Mouse (Mus musculus) liver, embryonic 15.5 days (tissue): ENCODE results near the gene Rpl36a-ps1. TPM values are rescaled to one million over a fixed set of nuclear protein-coding genes. Genes with fewer than 3 reads are reported as not detected.
"Not testable (repeated sequence)": the region's sequence is repeated elsewhere in the genome, so short reads cannot be mapped to it uniquely, and the experiment has no call there.

Experiments
- ATAC-seq: fragments of 200-750 bp; cut with Nextera tagmentation; 2 replicates; pipeline ENCODE4 v1.8.0; 2017; ENCODE audit warnings: moderate number of reproducible peaks, mild to moderate bottlenecking, moderate library complexity; ENCODE audit not compliant: insufficient read depth
- H3K27ac ChIP-seq: fragments of 300-500 bp; sonication (generic); replicated peaks from 2 replicates; pipeline ENCODE4 v1.5.1; 2015; ENCODE audit warnings: mild to moderate bottlenecking, inconsistent platforms
- H3K27me3 ChIP-seq: fragments of 300-500 bp; sonication (generic); 2 replicates; pipeline ENCODE4 v1.6.1; 2015; ENCODE audit warnings: mild to moderate bottlenecking, inconsistent platforms
- H3K36me3 ChIP-seq: fragments of 300-500 bp; sonication (generic); replicated peaks from 2 replicates; pipeline ENCODE4 v1.6.1; 2015; ENCODE audit warnings: moderate library complexity, mild to moderate bottlenecking, inconsistent platforms
- H3K4me1 ChIP-seq: fragments of 300-500 bp; sonication (generic); replicated peaks from 2 replicates; pipeline ENCODE4 v1.6.1; 2015; ENCODE audit warnings: inconsistent platforms
- H3K4me2 ChIP-seq: fragments of 300-500 bp; sonication (generic); 2 replicates; pipeline ENCODE4 v1.6.1; 2015; ENCODE audit warnings: moderate library complexity, mild to moderate bottlenecking, inconsistent platforms
- H3K4me3 ChIP-seq: fragments of 300-500 bp; sonication (generic); replicated peaks from 2 replicates; pipeline ENCODE4 v1.5.1; 2015; ENCODE audit warnings: mild to moderate bottlenecking, inconsistent platforms
- H3K9ac ChIP-seq: fragments of 300-500 bp; sonication (generic); 2 replicates; pipeline ENCODE4 v1.6.1; 2015; ENCODE audit warnings: moderate library complexity, mild to moderate bottlenecking, inconsistent platforms
- H3K9me3 ChIP-seq: fragments of 300-500 bp; sonication (generic); replicated peaks from 2 replicates; pipeline ENCODE4 v1.6.1; 2016; ENCODE audit warnings: inconsistent platforms
- WGBS: fragments of 180-500 bp; shearing (Covaris S2); methylation state at CpG from one replicate; pipeline ENCODE4 v1.1.7; 2015; ENCODE audit warnings: mixed read lengths; ENCODE audit not compliant: insufficient replicate concordance; 5-methylcytosine and 5-hydroxymethylcytosine counted together
- polyA plus RNA-seq: library from polyadenylated mRNA; unstranded; fragments of >200 nt; fragmentation: Nextera tagmentation; extraction: Ambion mirVana; gene quantifications from 2 replicates; pipeline ENCODE4 v1.2.1, GENCODE M21; 2015

Rpl36a-ps1 gene
- 0.67 and 0.69 TPM in 2 replicates for polyA plus RNA-seq

GRCm38 (mm10) chr14:98994218-98994617 is at the start of gene Rpl36a-ps1:
Rpl36a-ps1 (minus strand) TSS chr14:98994318.
- no peak within 1 kb of the TSS for H3K27ac ChIP-seq
- no peaks in the 10 kb centered on the region for H3K4me1 ChIP-seq
- no peak within 1 kb of the TSS for H3K9ac ChIP-seq
- H3K27me3 ChIP-seq, result no peaks in the 10 kb centered on the region
- H3K9me3 ChIP-seq, result no peaks in the 10 kb centered on the region
- no peak within 1 kb of the TSS for H3K4me2 ChIP-seq
- H3K4me3 ChIP-seq, result no peak within 1 kb of the TSS
- 79% methylated on average over 7 of the region's 7 CpGs for WGBS
- no peak for ATAC-seq
- no peaks in the 10 kb centered on the region for H3K36me3 ChIP-seq

DNA sequence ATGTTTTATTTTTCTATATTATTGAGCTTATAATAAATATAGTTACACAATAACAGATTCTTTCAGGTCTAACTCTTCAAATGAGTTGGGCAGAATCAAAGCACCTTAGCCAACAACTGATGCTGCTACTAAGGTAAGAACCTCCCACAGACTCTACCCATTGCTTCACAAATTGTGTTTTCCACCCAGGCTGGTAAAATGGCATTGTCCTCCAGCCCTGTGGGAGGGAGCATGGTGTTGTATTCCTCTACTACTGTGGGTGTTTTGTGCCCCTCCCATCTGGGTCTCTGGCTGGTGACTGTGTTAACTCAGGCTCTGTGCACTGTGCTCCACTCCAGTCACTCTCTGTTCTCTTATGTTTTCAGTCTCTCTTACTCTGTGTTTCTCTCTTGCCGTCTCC is 49.4 kb upstream of the Rpl36a-ps1 start:
- Histone ChIP-seq H3K9ac (peak overlapping the region; percentile 16; the same call in 1 of the 2 replicates), H3K9me3 (no peaks in the 10 kb centered on the region), H3K4me3 (peak overlapping the region; percentile 73), H3K27me3 (no peaks in the 10 kb centered on the region), H3K4me2 (peak overlapping the region; percentile 82), H3K4me1 (peaks cover 52% of the 10 kb centered on the region), H3K36me3 (peaks cover 18% of the 10 kb centered on the region; the same call in 1 of the 2 replicates), H3K27ac (0 out of 2 replicates have a peak overlapping the region, but pooled peaks have one; percentile 38)
- ATAC-seq, result no peak
- WGBS, result 46% methylated on average over 1 of the region's 1 CpGs

DNA sequence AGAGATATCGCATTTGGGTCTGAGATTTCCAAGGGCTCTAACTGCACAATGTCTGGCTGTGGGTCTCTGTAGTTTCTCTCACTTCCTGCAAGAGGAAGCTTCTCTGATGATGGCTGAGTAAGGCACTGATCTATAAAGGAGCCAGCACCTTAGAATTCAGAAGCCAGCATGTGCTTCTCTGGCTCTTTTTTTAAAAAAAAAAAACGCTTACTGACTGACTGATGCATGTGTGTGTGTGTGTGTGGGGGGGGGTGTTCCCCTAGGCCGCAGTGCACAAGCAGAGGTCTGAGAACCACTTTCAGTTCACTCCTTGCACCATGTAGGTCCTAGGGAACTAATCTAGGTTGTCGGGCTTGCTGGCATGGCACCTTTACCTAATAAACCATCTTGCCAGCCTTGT is 47.3 kb upstream of the Rpl36a-ps1 start:
- Histone ChIP-seq H3K9ac (no peak overlapping the region), H3K4me3 (no peak overlapping the region), H3K36me3 (peaks cover 26% of the 10 kb centered on the region), H3K9me3 (no peaks in the 10 kb centered on the region), H3K4me2 (no peak overlapping the region), H3K27me3 (no peaks in the 10 kb centered on the region), H3K27ac (no peak overlapping the region), H3K4me1 (peaks cover 35% of the 10 kb centered on the region)
- no peak for ATAC-seq
- 32% methylated on average over 4 of the region's 4 CpGs for WGBS

DNA sequence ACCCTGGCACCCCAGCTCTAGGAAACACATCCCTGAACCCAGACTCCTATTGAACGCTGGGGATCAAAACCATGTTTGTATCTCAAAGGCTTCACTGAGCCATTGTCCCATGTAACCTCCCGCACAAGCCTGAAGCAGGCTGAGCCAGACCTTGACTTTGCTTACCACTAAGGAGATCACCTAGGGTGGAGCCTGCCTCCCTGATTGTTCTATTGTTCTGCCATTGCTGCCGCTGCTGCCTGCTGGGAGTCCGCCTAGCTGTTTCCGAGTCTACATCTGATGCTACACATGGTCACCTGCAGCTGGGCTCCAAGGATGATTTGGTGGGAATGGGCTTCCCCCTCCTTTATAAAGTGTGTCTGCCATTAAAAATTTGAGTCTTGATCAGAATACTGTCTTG is 45.2 kb upstream of the Rpl36a-ps1 start:
- 83% methylated on average over 5 of the region's 5 CpGs for WGBS
- Histone ChIP-seq H3K4me1 (peaks cover 30% of the 10 kb centered on the region), H3K36me3 (peaks cover 37% of the 10 kb centered on the region)
- not testable (repeated sequence) for H3K27me3 ChIP-seq, H3K27ac ChIP-seq, H3K4me2 ChIP-seq, H3K9ac ChIP-seq, H3K4me3 ChIP-seq, H3K9me3 ChIP-seq, ATAC-seq

GRCm38 (mm10) chr14:99037703-99038102 is 43.6 kb upstream of the Rpl36a-ps1 start:
- peaks cover 18% of the 10 kb centered on the region for H3K4me1 ChIP-seq
- ATAC-seq, result no peak
- 70% methylated on average over 2 of the region's 2 CpGs for WGBS
- H3K9me3 ChIP-seq, result no peaks in the 10 kb centered on the region
- H3K9ac ChIP-seq, result no peak overlapping the region
- H3K36me3 ChIP-seq, result peaks cover 43% of the 10 kb centered on the region
- H3K4me3 ChIP-seq, result no peak overlapping the region
- H3K27me3 ChIP-seq, result no peaks in the 10 kb centered on the region
- H3K4me2 ChIP-seq, result no peak overlapping the region
- no peak overlapping the region for H3K27ac ChIP-seq

- Histone ChIP-seq H3K36me3 (peaks cover 48% of the 10 kb centered on the region), H3K27me3 (no peaks in the 10 kb centered on the region), H3K4me3 (no peak overlapping the region), H3K9ac (no peak overlapping the region), H3K9me3 (no peaks in the 10 kb centered on the region), H3K4me2 (no peak overlapping the region), H3K27ac (no peak overlapping the region), H3K4me1 (peaks cover 8% of the 10 kb centered on the region)
- ATAC-seq, result no peak
- WGBS, result 76% methylated on average over 4 of the region's 4 CpGs
Observed at GRCm38 (mm10) chr14:99036039-99036438, 41.9 kb upstream of the Rpl36a-ps1 start.

DNA sequence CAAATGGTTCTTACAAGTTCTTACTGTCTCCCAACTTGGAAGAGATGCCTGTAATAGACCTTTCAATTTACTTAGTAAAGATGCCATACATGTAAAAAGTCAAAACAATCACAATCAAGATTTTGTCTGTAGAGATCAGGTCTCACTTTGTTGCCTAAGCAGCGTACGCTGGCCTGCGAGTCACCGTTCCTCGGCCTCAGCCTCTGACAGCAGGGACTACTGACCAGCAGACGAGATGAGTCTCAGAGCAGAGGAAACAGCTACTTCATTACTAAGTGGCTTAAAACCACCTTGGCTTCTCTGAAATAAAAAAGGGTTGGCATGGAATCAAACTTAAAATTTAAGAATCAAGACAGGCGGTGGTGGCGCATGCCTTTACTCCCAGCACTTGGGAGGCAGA is 40.7 kb upstream of the Rpl36a-ps1 start:
- not testable (repeated sequence) for H3K9ac ChIP-seq, H3K27ac ChIP-seq, H3K9me3 ChIP-seq, H3K4me1 ChIP-seq, H3K4me2 ChIP-seq, H3K4me3 ChIP-seq, ATAC-seq, H3K27me3 ChIP-seq
- H3K36me3 ChIP-seq, result peaks cover 48% of the 10 kb centered on the region
- WGBS, result 90% methylated on average over 8 of the region's 8 CpGs

DNA sequence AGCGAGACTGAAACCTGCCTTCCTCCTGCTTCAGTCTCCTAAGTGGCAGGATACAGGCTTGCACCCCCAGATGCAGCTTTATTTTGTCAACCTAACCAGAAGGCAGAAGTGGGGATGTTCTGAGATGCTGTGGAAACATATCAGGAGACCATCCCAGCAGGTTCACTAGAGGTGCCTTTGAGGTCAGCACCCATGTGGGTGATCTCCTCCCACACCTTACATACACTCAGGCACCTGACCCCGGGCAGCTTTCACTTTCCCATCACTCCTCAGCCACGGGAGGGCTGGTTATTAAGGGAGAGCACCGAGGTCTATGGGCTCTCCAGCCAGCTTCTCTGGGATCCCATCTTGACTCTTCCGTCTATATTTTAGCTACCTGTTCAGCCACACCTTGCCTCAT is 38.5 kb upstream of the Rpl36a-ps1 start:
- H3K27ac ChIP-seq, result no peak overlapping the region
- no peak overlapping the region for H3K4me3 ChIP-seq
- WGBS, result 73% methylated on average over 5 of the region's 5 CpGs
- ATAC-seq, result no peak
- peaks cover 29% of the 10 kb centered on the region for H3K36me3 ChIP-seq
- H3K9ac ChIP-seq, result no peak overlapping the region
- H3K4me1 ChIP-seq, result no peaks in the 10 kb centered on the region
- no peaks in the 10 kb centered on the region for H3K9me3 ChIP-seq
- H3K27me3 ChIP-seq, result no peaks in the 10 kb centered on the region
- no peak overlapping the region for H3K4me2 ChIP-seq

- H3K9ac ChIP-seq, result no peak overlapping the region
- H3K36me3 ChIP-seq, result peaks cover 25% of the 10 kb centered on the region
- 75% methylated on average over 5 of the region's 5 CpGs for WGBS
- no peak overlapping the region for H3K4me3 ChIP-seq
- H3K27me3 ChIP-seq, result no peaks in the 10 kb centered on the region
- H3K27ac ChIP-seq, result no peak overlapping the region
- no peak overlapping the region for H3K4me2 ChIP-seq
- no peaks in the 10 kb centered on the region for H3K9me3 ChIP-seq
- ATAC-seq, result no peak
- H3K4me1 ChIP-seq, result no peaks in the 10 kb centered on the region
Observed at GRCm38 (mm10) chr14:99031337-99031873, 37.3 kb upstream of the Rpl36a-ps1 start.

GRCm38 (mm10) chr14:99029987-99030386 is 35.9 kb upstream of the Rpl36a-ps1 start:
- Histone ChIP-seq H3K36me3 (peaks cover 17% of the 10 kb centered on the region), H3K27ac (no peak overlapping the region), H3K9me3 (no peaks in the 10 kb centered on the region), H3K4me1 (no peaks in the 10 kb centered on the region), H3K9ac (no peak overlapping the region), H3K27me3 (no peaks in the 10 kb centered on the region), H3K4me3 (no peak overlapping the region), H3K4me2 (no peak overlapping the region)
- no peak for ATAC-seq
- WGBS, result 68% methylated on average over 5 of the region's 5 CpGs

- no peak overlapping the region for H3K4me3 ChIP-seq
Observed at GRCm38 (mm10) chr14:99022346-99023086, 28.4 kb upstream of the Rpl36a-ps1 start.

More at GRCm38 (mm10) chr14:99022346-99023086, 28.4 kb upstream of the Rpl36a-ps1 start:
- no peaks in the 10 kb centered on the region for H3K36me3 ChIP-seq
- no peak for ATAC-seq
- no peaks in the 10 kb centered on the region for H3K27me3 ChIP-seq
- no peak overlapping the region for H3K27ac ChIP-seq
- no peak overlapping the region for H3K4me2 ChIP-seq
- WGBS, result 42% methylated on average over 12 of the region's 12 CpGs
- H3K9ac ChIP-seq, result no peak overlapping the region
- H3K4me1 ChIP-seq, result no peaks in the 10 kb centered on the region
- H3K9me3 ChIP-seq, result no peaks in the 10 kb centered on the region
